Comparison of ENCODE assay signal across 18 mouse cellular contexts in the genomic region with DNA sequence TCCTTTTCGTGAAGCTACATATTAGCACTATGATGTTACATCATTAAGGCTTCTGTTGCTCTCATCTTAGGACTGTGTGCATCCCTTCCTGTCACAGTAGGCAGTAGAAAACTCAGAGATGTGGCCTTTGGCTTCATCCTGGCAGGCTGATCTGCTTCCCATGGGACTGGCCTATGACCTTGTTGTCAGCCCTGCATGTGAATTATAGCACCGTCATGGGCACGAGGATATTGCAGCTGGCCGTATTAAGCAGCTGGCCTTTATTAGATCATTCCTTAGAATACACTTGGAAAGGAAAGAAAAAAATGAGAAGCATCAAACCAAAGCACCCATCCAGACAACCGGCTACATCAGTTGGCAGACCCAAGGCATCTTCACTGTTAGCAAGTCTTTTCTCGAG. TPM values are rescaled to one million over a fixed set of nuclear protein-coding genes. Genes with fewer than 3 reads are reported as not detected.
DNase-seq lines count a peak whose midpoint lies in the region; ATAC-seq and TF ChIP-seq lines count a peak whose summit lies in the region.
"Had no signal": no experiment of that assay in that cellular context is flagged by ENCODE, and none has a peak within 500 bp of the region (broad histone marks: within the 10 kb centered on the region; RNA-seq: fewer than 3 reads in every experiment).

No protein-coding gene starts in this region.

- no peaks in the 10 kb centered on the region for H3K27me3 ChIP-seq in midbrain, embryonic 11.5 days (ENCODE audit: control insufficient read depth, insufficient read depth, low read length)
- H3K27me3 ChIP-seq in midbrain, postnatal 0 days (ENCODE audit: insufficient read depth, low read length): no peaks in the 10 kb centered on the region
- H3K27me3 ChIP-seq in neural tube, embryonic 11.5 days (ENCODE audit: control insufficient read depth, insufficient read depth, low read length): no peaks in the 10 kb centered on the region
- H3K27me3 ChIP-seq: CH12.LX; hindbrain, embryonic 13.5 days; midbrain, embryonic 15.5 days had no signal

- H3K4me3 ChIP-seq in midbrain, embryonic 11.5 days (ENCODE audit: low read depth, low read length): no peak overlapping the region
- no peak overlapping the region for H3K4me3 ChIP-seq in midbrain, postnatal 0 days (ENCODE audit: low read depth, low read length)
- H3K4me3 ChIP-seq in neural tube, embryonic 11.5 days (ENCODE audit: low read depth, low read length): no peak overlapping the region
- H3K4me3 ChIP-seq: embryonic facial prominence, embryonic 10.5 days; hindbrain, embryonic 13.5 days; midbrain, embryonic 15.5 days had no signal

- no peak for TF ChIP-seq CTCF in midbrain, postnatal 0 days (IDR thresholded peaks at IDR 0.05)

- no peak overlapping the region for H3K4me2 ChIP-seq in midbrain, embryonic 11.5 days
- H3K4me2 ChIP-seq in midbrain, postnatal 0 days (ENCODE audit: low read depth, low read length, poor library complexity, severe bottlenecking): no peak overlapping the region
- no peak overlapping the region for H3K4me2 ChIP-seq in neural tube, embryonic 11.5 days (ENCODE audit: low read depth)
- H3K4me2 ChIP-seq: hindbrain, embryonic 13.5 days; midbrain, embryonic 15.5 days had no signal

- 90% methylated on average over 6 of the region's 6 CpGs for WGBS in midbrain, embryonic 11.5 days
- WGBS in midbrain, postnatal 0 days: 86% methylated on average over 6 of the region's 6 CpGs
- 73% methylated on average over 6 of the region's 6 CpGs for WGBS in neural tube, embryonic 11.5 days

- peak; percentile 37 to 81 for DNase-seq in adrenal gland, adult (ENCODE audit: inconsistent age in 2 of 2, low spot score in 1 of 2)
- no peak for DNase-seq in adrenal gland, postnatal 4 days (ENCODE audit: low spot score in 2 of 2)
- peak; percentile 17 for DNase-seq in midbrain, embryonic 11.5 days (ENCODE audit: low spot score, missing footprints)
- DNase-seq in midbrain, postnatal 0 days (ENCODE audit: low spot score): no peak
- peak; percentile 36 to 37 for DNase-seq in kidney, adult 8-10 months
- DNase-seq in neural tube, embryonic 11.5 days (ENCODE audit: low spot score): peak; percentile 20
- DNase-seq in right cerebral cortex, adult 2 months (ENCODE audit: low spot score in 2 of 2): no peak
- no peak for DNase-seq in cerebellum, postnatal 36 days
- DNase-seq: lung, adult 2 months; lung, postnatal 4 days; right cerebral cortex, adult 18-20 months had no signal

- H3K9ac ChIP-seq in midbrain, embryonic 11.5 days (ENCODE audit: low read length): no peak overlapping the region
- no peak overlapping the region for H3K9ac ChIP-seq in midbrain, postnatal 0 days (replicated peaks; ENCODE audit: low read length, poor library complexity, severe bottlenecking)
- H3K9ac ChIP-seq in neural tube, embryonic 11.5 days (ENCODE audit: low read length): no peak overlapping the region
- H3K9ac ChIP-seq: hindbrain, embryonic 13.5 days; midbrain, embryonic 15.5 days had no signal

- H3K36me3 ChIP-seq in midbrain, embryonic 11.5 days (ENCODE audit: control insufficient read depth, insufficient read depth, low read length): no peaks in the 10 kb centered on the region; the same call in 1 of the 2 replicates
- 0 out of 2 replicates have a peak, but pooled peaks cover under 1% of the 10 kb centered on the region for H3K36me3 ChIP-seq in midbrain, postnatal 0 days (ENCODE audit: insufficient read depth, low read length)
- 0 out of 2 replicates have a peak, but pooled peaks cover 3% of the 10 kb centered on the region for H3K36me3 ChIP-seq in neural tube, embryonic 11.5 days (ENCODE audit: control insufficient read depth, insufficient read depth, low read length)
- H3K36me3 ChIP-seq: midbrain, embryonic 15.5 days had no signal

- no peak for ATAC-seq in midbrain, embryonic 11.5 days (ENCODE audit: low FRiP score)
- ATAC-seq in midbrain, postnatal 0 days (ENCODE audit: low FRiP score): no peak
- ATAC-seq in neural tube, embryonic 11.5 days (ENCODE audit: insufficient read depth, low FRiP score, low TSS enrichment): no peak
- ATAC-seq: midbrain, embryonic 15.5 days had no signal

- no peak overlapping the region for H3K27ac ChIP-seq in midbrain, embryonic 11.5 days (ENCODE audit: low read depth, low read length)
- H3K27ac ChIP-seq in midbrain, postnatal 0 days (ENCODE audit: low read depth, low read length): no peak overlapping the region
- H3K27ac ChIP-seq in neural tube, embryonic 11.5 days (ENCODE audit: low read depth, low read length): no peak overlapping the region
- H3K27ac ChIP-seq: embryonic facial prominence, embryonic 10.5 days; hindbrain, embryonic 13.5 days; kidney, postnatal 0 days; midbrain, embryonic 15.5 days had no signal

- no peaks in the 10 kb centered on the region for H3K4me1 ChIP-seq in midbrain, embryonic 11.5 days (ENCODE audit: control insufficient read depth, insufficient read depth, low read length)
- no peaks in the 10 kb centered on the region for H3K4me1 ChIP-seq in midbrain, postnatal 0 days (ENCODE audit: insufficient read depth, low read length)
- peaks cover 3% of the 10 kb centered on the region; the same call in 1 of the 2 replicates for H3K4me1 ChIP-seq in neural tube, embryonic 11.5 days (ENCODE audit: control insufficient read depth, insufficient read depth, low read length)
- H3K4me1 ChIP-seq: embryonic facial prominence, embryonic 10.5 days; midbrain, embryonic 15.5 days had no signal

- H3K9me3 ChIP-seq in midbrain, embryonic 11.5 days (ENCODE audit: control insufficient read depth, low read length): no peaks in the 10 kb centered on the region
- no peaks in the 10 kb centered on the region for H3K9me3 ChIP-seq in midbrain, postnatal 0 days (ENCODE audit: low read length)
- no peaks in the 10 kb centered on the region for H3K9me3 ChIP-seq in neural tube, embryonic 11.5 days (ENCODE audit: control insufficient read depth, low read length)
- H3K9me3 ChIP-seq: embryonic facial prominence, embryonic 10.5 days; midbrain, embryonic 15.5 days had no signal

RNA-seq across cellular contexts. Expression of gene Hnrnpk, which starts 12.2 kb away (rescaled TPM):
- 1,000 to 10,000 TPM; 1,032 to 1,080 TPM for total RNA-seq in adrenal gland, postnatal 4 days (2021)
- polyA plus RNA-seq in midbrain, embryonic 11.5 days (2014; fragmentation: Nextera tagmentation; extraction: Ambion mirVana): 2,649 and 2,712 TPM in 2 replicates
- 598 and 662 TPM in 2 replicates for total RNA-seq in midbrain, postnatal 0 days (2014; rRNA removed)
- polyA plus RNA-seq in midbrain, postnatal 0 days (2015; fragmentation: Nextera tagmentation; extraction: Ambion mirVana): 861 and 905 TPM in 2 replicates
- polyA plus RNA-seq in neural tube, embryonic 11.5 days (2014; fragmentation: Nextera tagmentation; extraction: Ambion mirVana): 2,400 and 2,440 TPM in 2 replicates

RNA-seq across cellular contexts. Expression of gene Rmi1, which starts 13.3 kb away (rescaled TPM):
- 10 to 100 TPM; 23.2 to 24.8 TPM for total RNA-seq in adrenal gland, postnatal 4 days (2021)
- 34.1 and 36.6 TPM in 2 replicates for polyA plus RNA-seq in midbrain, embryonic 11.5 days (2014; fragmentation: Nextera tagmentation; extraction: Ambion mirVana)
- total RNA-seq in midbrain, postnatal 0 days (2014; rRNA removed): 13.9 and 20.3 TPM in 2 replicates
- polyA plus RNA-seq in midbrain, postnatal 0 days (2015; fragmentation: Nextera tagmentation; extraction: Ambion mirVana): 17.8 and 18.7 TPM in 2 replicates
- polyA plus RNA-seq in neural tube, embryonic 11.5 days (2014; fragmentation: Nextera tagmentation; extraction: Ambion mirVana): 29.8 and 32.1 TPM in 2 replicates

RNA-seq across cellular contexts. Expression of gene 2210016F16Rik, which starts 30.3 kb away (rescaled TPM):
- total RNA-seq in adrenal gland, postnatal 4 days (2021): 10 to 100 TPM; 21.9 to 24.1 TPM
- polyA plus RNA-seq in midbrain, embryonic 11.5 days (2014; fragmentation: Nextera tagmentation; extraction: Ambion mirVana): 31.1 and 34.9 TPM in 2 replicates
- total RNA-seq in midbrain, postnatal 0 days (2014; rRNA removed): 18.3 and 20.3 TPM in 2 replicates
- 16.5 and 17.6 TPM in 2 replicates for polyA plus RNA-seq in midbrain, postnatal 0 days (2015; fragmentation: Nextera tagmentation; extraction: Ambion mirVana)
- 31.2 and 32.2 TPM in 2 replicates for polyA plus RNA-seq in neural tube, embryonic 11.5 days (2014; fragmentation: Nextera tagmentation; extraction: Ambion mirVana)

RNA-seq across cellular contexts. Expression of gene Kif27, which starts 56.5 kb away (rescaled TPM):
- 1 to 10 TPM; 2.2 to 2.6 TPM for total RNA-seq in adrenal gland, postnatal 4 days (2021)
- 1.1 and 1.3 TPM in 2 replicates for polyA plus RNA-seq in midbrain, embryonic 11.5 days (2014; fragmentation: Nextera tagmentation; extraction: Ambion mirVana)
- 2.6 and 6.3 TPM in 2 replicates for total RNA-seq in midbrain, postnatal 0 days (2014; rRNA removed)
- polyA plus RNA-seq in midbrain, postnatal 0 days (2015; fragmentation: Nextera tagmentation; extraction: Ambion mirVana): 1.5 and 1.8 TPM in 2 replicates
- 1.0 and 1.7 TPM in 2 replicates for polyA plus RNA-seq in neural tube, embryonic 11.5 days (2014; fragmentation: Nextera tagmentation; extraction: Ambion mirVana)
- total RNA-seq: CH12.LX; granulocyte monocyte progenitor cell, adult 5-6 weeks had no signal
- polyA plus RNA-seq: liver, adult 2 months had no signal

Comparison
In these comparisons a context has a peak if more than half of its experiments do, and no peak if none do; other contexts are left out.
1. DNase-seq: peak in adrenal gland, adult (2 of 2), midbrain, embryonic 11.5 days (single experiment), kidney, adult 8-10 months (2 of 2) and neural tube, embryonic 11.5 days (single experiment); none in adrenal gland, postnatal 4 days (0 of 2), midbrain, postnatal 0 days (single experiment), right cerebral cortex, adult 2 months (0 of 2) and cerebellum, postnatal 36 days (0 of 2).